Mouse (Mus musculus) neural tube, embryonic 12.5 days (tissue): ENCODE data around the gene Mustn1. TPM values are rescaled to one million over a fixed set of nuclear protein-coding genes. Genes with fewer than 3 reads are reported as not detected.

Experiments
- ATAC-seq: fragments of 200-750 bp; cut with Nextera tagmentation; 2 replicates; pipeline ENCODE4 v1.8.0; 2017; ENCODE audit warnings: low read depth, mild to moderate bottlenecking, moderate TSS enrichment, moderate library complexity; ENCODE audit not compliant: low FRiP score
- H3K27ac ChIP-seq: fragments of 300-500 bp; sonication (generic); 2 replicates; pipeline ENCODE4 v1.5.1; 2016
- H3K27me3 ChIP-seq: fragments of 300-500 bp; sonication (generic); replicated peaks from 2 replicates; pipeline ENCODE4 v1.6.1; 2016; ENCODE audit warnings: mild to moderate bottlenecking
- H3K36me3 ChIP-seq: fragments of 300-500 bp; sonication (generic); 2 replicates; pipeline ENCODE4 v1.6.1; 2016; ENCODE audit warnings: mild to moderate bottlenecking
- H3K4me1 ChIP-seq: fragments of 300-500 bp; sonication (generic); 2 replicates; pipeline ENCODE4 v1.6.1; 2016
- H3K4me2 ChIP-seq: fragments of 300-500 bp; sonication (generic); replicated peaks from 2 replicates; pipeline ENCODE4 v1.6.1; 2016; ENCODE audit warnings: mild to moderate bottlenecking
- H3K4me3 ChIP-seq: fragments of 300-500 bp; sonication (generic); 2 replicates; pipeline ENCODE4 v1.5.1; 2016
- H3K9ac ChIP-seq: fragments of 300-500 bp; sonication (generic); 2 replicates; pipeline ENCODE4 v1.6.1; 2016; ENCODE audit warnings: mild to moderate bottlenecking
- H3K9me3 ChIP-seq: fragments of 300-500 bp; sonication (generic); 2 replicates; pipeline ENCODE4 v1.6.1; 2016; ENCODE audit warnings: mild to moderate bottlenecking
- WGBS: fragments of 180-500 bp; shearing (Covaris S2); methylation state at CpG from one replicate; pipeline ENCODE4 v1.1.7; 2016; 5-methylcytosine and 5-hydroxymethylcytosine counted together
- polyA plus RNA-seq: library from polyadenylated mRNA; unstranded; fragments of >200 nt; fragmentation: Nextera tagmentation; extraction: Ambion mirVana; gene quantifications from 2 replicates; pipeline ENCODE4 v1.2.1, GENCODE M21; 2016

Gene Mustn1
- polyA plus RNA-seq: 2.5 and 3.1 TPM in 2 replicates

DNA sequence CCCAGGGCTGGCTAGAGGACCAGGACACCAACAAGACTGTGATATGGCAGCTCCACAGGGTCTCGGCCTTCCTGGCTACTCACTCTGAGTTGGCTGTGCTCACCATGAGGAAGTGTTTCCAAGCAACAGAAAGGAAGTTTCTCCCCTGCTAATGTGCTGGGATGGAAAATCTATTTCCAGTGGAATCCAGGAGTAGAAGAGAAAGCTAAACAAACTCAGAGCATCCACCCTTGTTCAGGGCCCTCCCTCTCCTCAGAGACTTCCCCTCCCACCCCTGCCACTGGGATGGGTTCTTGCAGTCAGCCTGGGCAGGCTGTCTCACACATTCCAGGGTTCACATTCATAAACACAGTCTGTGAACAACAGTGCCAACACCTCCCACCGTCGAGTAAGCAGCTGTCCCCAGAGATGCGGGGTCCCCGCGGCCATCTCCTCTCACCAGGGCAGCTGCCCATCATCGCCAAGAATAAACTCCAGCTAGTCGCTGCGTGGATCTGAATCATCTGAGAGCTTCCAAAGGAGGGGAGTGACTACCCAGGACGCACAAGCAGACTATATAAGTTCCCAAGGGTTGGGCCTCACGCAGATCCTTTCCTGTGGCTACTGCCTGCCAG is at the start of gene Mustn1:
Gene Mustn1 (plus strand): TSS at position 243 of the 614 bp plus-strand sequence.
- ATAC-seq: no peak
- Histone ChIP-seq H3K36me3 (peaks cover 18% of the 10 kb centered on the region; the same call in 1 of the 2 replicates), H3K4me3 (no peak within 1 kb of the TSS), H3K9me3 (no peaks in the 10 kb centered on the region), H3K4me2 (no peak within 1 kb of the TSS), H3K27me3 (no peaks in the 10 kb centered on the region), H3K27ac (no peak within 1 kb of the TSS), H3K9ac (no peak within 1 kb of the TSS), H3K4me1 (no peaks in the 10 kb centered on the region)
- WGBS: 72% methylated on average over 11 of the region's 11 CpGs

DNA sequence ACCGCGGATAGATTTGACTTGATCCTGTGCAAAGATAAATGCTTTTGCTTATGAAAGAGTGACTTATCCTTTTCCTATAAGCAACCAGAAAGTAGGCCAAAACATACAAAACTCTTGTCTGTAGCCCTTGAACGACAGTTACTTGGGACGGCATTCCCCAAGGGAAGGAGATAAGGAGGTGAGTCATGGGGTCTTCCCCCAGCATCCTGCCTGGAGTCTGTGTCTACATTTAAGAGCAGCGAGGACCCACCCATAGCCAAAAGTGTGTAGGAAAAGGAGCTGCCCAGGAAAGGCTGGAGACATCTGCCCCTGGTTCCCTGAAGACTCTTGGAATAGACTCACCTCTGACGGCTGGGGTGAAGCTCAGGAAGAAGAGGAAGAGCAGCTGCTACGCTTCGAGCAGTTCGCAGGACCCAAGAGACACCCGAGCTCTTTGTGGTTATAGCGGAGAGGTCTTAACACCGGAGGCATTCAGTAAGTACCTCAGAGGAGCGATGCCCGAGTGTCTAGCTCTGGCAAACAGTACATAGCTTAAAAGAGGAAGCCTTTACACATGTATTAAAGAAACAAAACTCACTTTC is 41.5 kb upstream of the Mustn1 start:
- Histone ChIP-seq H3K4me1 (no peaks in the 10 kb centered on the region), H3K9me3 (no peaks in the 10 kb centered on the region), H3K9ac (no peak overlapping the region), H3K36me3 (peaks cover 8% of the 10 kb centered on the region), H3K4me3 (no peak overlapping the region), H3K27me3 (no peaks in the 10 kb centered on the region), H3K27ac (no peak overlapping the region), H3K4me2 (no peak overlapping the region)
- no peak for ATAC-seq
- 93% methylated on average over 14 of the region's 14 CpGs for WGBS

DNA sequence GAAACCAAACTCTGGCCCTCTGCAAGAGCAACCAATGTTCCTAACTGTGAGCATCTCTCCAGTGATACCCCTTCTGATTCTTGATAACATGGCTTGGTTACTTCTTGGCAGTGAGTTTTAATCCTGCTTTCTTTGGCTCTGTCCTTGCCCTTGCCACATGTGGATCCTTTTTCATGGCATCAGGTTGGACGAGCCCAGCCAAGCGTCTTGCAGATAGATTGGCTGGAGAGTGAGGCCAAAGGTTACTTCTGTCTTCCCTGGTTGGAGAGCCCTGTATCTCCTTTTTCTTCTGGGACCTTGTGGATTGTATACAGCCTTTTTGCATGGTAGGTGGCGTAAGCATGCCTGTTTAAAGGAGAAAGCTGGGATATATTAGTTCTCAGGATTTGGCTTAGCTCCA is 35.3 kb upstream of the Mustn1 start:
- Histone ChIP-seq H3K4me3 (no peak overlapping the region), H3K27ac (no peak overlapping the region), H3K36me3 (peaks cover under 1% of the 10 kb centered on the region; the same call in 1 of the 2 replicates), H3K4me2 (no peak overlapping the region), H3K27me3 (no peaks in the 10 kb centered on the region), H3K4me1 (no peaks in the 10 kb centered on the region), H3K9me3 (no peaks in the 10 kb centered on the region), H3K9ac (no peak overlapping the region)
- WGBS: 91% methylated on average over 3 of the region's 3 CpGs
- ATAC-seq: no peak

DNA sequence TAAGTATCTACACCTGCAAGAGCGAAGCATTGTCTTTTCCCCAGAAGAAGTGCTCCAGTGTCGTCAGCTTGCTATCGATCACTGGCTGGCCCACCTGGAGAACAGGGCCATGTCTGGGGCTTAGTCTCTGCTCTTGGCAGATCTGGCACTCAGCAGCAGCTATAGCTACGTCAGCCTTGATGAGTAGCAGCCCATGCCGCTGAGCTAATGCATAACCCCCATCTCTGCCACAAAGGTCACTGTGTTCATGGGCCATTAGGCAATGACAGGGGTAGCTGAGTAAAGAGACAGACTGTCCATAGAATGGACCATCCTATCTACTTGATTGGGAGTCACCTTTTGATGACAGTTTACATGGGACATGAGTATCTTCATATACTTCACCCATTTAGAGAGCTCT is 28.5 kb upstream of the Mustn1 start:
- H3K4me2 ChIP-seq: no peak overlapping the region
- no peaks in the 10 kb centered on the region for H3K4me1 ChIP-seq
- H3K9ac ChIP-seq: no peak overlapping the region
- no peak overlapping the region for H3K27ac ChIP-seq
- ATAC-seq: no peak
- no peaks in the 10 kb centered on the region for H3K27me3 ChIP-seq
- no peaks in the 10 kb centered on the region for H3K9me3 ChIP-seq
- H3K36me3 ChIP-seq: no peaks in the 10 kb centered on the region
- H3K4me3 ChIP-seq: no peak overlapping the region
- WGBS: 79% methylated on average over 5 of the region's 5 CpGs

DNA sequence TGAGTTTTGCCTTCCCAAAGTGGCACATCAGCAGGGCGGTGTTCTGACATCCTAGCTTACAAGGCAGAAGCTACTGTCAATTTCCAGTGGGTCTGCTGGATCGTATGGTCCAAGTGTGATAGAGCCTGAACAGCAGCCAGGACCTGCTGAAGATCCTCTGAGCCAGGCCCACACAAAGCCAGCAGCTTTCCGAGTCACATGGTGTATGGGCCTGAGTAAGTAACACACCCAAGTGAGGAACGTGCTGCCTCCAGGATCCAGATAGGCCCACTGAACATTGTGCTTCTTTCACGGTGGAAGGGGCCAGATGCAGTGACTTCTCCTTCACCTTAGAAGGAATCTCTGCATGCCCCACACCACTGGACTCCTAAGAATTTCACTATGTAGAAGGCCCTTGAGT is 26.7 kb upstream of the Mustn1 start:
- Histone ChIP-seq H3K27me3 (no peaks in the 10 kb centered on the region), H3K9me3 (no peaks in the 10 kb centered on the region), H3K36me3 (no peaks in the 10 kb centered on the region), H3K9ac (no peak overlapping the region), H3K4me1 (no peaks in the 10 kb centered on the region), H3K4me2 (no peak overlapping the region), H3K27ac (no peak overlapping the region), H3K4me3 (no peak overlapping the region)
- no peak for ATAC-seq
- 93% methylated on average over 5 of the region's 5 CpGs for WGBS

DNA sequence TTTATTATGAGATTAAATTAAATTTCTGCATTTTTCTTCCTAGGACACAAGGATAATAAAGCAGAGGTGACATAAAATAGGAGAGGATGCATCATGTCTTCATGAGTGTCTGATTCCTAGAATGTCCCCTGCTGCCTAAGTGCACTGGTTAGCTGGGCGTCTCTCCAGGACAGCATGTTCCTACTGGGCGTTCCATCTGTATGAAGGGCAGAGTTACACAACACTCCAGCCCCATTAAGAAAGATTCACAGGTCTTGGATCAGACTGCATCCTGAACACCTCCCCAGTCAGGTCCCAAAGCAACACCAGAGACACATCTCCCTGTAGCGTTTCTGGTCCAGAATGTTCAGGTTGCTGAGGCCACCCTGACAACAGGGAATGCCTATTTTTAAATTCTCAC is 23.7 kb upstream of the Mustn1 start:
- no peak for ATAC-seq
- no peak overlapping the region for H3K9ac ChIP-seq
- H3K27me3 ChIP-seq: no peaks in the 10 kb centered on the region

DNA sequence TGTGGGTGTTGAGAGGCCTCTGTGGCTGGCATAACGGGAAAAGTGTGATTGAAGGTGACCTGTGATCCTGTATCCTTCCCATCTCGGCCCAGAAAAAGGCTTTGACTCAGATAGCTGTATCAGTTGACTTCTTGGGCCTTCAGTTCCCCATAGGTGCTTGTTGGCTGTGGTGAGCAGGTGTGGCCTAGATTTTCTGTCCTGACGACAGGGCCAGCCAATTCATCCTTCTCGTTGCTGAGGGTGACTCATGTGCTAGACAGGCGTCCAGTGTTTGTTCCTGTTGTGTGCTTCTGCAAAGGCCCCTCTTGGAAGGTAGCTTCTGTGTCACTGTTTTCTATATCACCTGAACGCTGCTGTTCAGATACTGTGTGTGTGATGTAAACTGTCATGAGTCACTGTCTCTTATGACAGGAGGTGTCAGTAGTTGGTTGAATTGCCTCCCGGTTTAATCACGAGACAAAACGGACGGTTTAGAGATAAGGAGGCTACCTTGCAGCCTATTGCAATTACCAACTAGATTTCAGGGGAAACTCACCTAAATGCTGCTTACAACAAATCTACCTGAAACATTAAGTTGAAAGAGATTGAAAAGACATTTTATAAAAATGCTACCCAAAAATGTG is 22.0 kb upstream of the Mustn1 start:
- no peaks in the 10 kb centered on the region for H3K9me3 ChIP-seq
- H3K4me2 ChIP-seq: no peak overlapping the region
- 91% methylated on average over 10 of the region's 10 CpGs for WGBS
- no peaks in the 10 kb centered on the region for H3K36me3 ChIP-seq
- H3K9ac ChIP-seq: no peak overlapping the region
- H3K27ac ChIP-seq: no peak overlapping the region
- no peak overlapping the region for H3K4me3 ChIP-seq
- no peaks in the 10 kb centered on the region for H3K27me3 ChIP-seq
- ATAC-seq: no peak
- no peaks in the 10 kb centered on the region for H3K4me1 ChIP-seq

More for the DNA sequence above, 23.7 kb upstream of the Mustn1 start:
- H3K4me3 ChIP-seq: no peak overlapping the region
- H3K4me2 ChIP-seq: no peak overlapping the region
- no peaks in the 10 kb centered on the region for H3K4me1 ChIP-seq
- H3K27ac ChIP-seq: no peak overlapping the region
- no peaks in the 10 kb centered on the region for H3K36me3 ChIP-seq
- WGBS: 92% methylated on average over 3 of the region's 3 CpGs
- no peaks in the 10 kb centered on the region for H3K9me3 ChIP-seq

DNA sequence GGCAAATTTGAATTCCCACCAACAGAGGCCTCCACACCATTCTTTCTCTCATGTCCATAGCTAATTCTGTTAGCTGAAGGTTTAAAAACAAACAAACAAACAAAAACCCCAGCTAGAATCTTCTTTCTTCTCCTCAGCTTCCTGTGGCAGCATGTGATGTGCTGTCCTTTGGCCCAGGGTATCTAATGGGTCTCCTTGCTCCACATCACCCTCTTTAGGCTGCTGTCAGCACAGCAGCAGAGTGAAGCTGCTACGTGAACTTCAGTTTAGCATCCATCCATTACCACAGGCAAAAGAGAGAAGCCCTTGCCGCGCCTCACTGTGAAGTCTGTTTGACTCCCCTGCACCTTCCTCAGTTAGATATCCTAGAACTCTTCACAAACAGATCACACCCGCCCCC is 21.0 kb upstream of the Mustn1 start:
- H3K4me2 ChIP-seq: no peak overlapping the region
- H3K9me3 ChIP-seq: no peaks in the 10 kb centered on the region
- 80% methylated on average over 4 of the region's 4 CpGs for WGBS
- no peak overlapping the region for H3K4me3 ChIP-seq
- no peaks in the 10 kb centered on the region for H3K4me1 ChIP-seq
- H3K9ac ChIP-seq: no peak overlapping the region
- no peak for ATAC-seq
- H3K27ac ChIP-seq: no peak overlapping the region
- no peaks in the 10 kb centered on the region for H3K27me3 ChIP-seq
- no peaks in the 10 kb centered on the region for H3K36me3 ChIP-seq

DNA sequence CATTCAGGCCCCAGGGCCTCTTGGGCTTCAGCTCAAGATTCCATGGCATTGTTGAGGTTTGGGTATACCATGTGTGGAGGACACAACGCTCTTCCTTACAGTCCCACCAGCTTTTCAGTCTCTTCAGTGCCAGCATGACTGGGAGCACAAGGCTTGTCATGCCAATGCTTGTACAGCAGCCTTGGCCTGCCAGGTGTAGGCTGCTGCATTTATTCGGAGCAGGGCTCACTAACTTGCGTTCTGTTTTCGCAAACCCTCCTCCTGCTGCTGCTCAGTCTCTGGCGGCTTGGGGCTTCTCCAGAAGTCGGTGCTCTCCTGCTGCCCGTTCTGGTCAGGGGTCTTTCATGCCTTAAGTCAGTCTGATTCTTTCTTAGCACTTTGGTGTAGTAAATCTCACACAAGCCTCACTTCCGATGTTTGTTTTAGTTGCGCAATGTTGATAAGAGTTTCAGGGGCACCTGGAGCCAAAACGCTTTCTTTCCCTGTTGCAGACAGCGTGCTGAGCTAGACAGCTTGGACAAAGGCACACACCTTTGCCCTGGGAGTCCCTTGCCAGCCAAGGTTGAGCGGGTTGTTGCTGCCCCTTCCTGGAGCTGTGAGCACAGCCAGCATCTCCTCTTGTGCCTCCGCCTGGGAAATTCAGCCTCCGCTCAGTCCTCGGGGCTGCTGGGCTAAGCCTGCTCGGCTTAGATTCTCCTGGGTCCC is 17.4 kb upstream of the Mustn1 start:
- no peak overlapping the region for H3K4me2 ChIP-seq
- H3K27me3 ChIP-seq: no peaks in the 10 kb centered on the region
- H3K4me1 ChIP-seq: no peaks in the 10 kb centered on the region
- no peak for ATAC-seq
- H3K36me3 ChIP-seq: peaks cover 10% of the 10 kb centered on the region; the same call in 1 of the 2 replicates
- no peaks in the 10 kb centered on the region for H3K9me3 ChIP-seq
- 86% methylated on average over 16 of the region's 16 CpGs for WGBS
- no peak overlapping the region for H3K27ac ChIP-seq
- H3K9ac ChIP-seq: no peak overlapping the region
- no peak overlapping the region for H3K4me3 ChIP-seq

DNA sequence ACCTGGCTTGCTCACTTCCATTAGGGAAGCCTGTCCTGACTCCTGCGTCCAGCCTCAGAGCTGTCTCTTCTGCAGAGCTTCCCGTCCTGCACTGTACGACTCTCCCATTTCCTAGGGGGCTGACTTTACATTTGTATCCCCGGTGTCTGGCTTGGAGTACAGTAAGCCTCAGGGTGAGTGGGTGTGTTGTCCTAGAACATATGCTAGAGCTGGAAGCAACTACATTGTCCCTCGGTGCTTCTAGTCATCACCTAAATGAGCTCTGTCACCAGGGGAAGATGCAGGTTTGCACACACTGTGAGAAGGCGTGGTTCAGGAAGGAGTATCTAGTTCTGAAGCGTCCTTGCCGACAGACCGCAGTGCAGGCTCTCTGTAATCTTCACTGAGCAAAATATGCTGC is 16.6 kb upstream of the Mustn1 start:
- Histone ChIP-seq H3K27ac (no peak overlapping the region), H3K27me3 (no peaks in the 10 kb centered on the region), H3K4me1 (no peaks in the 10 kb centered on the region), H3K4me2 (no peak overlapping the region), H3K4me3 (no peak overlapping the region), H3K9ac (no peak overlapping the region), H3K9me3 (no peaks in the 10 kb centered on the region), H3K36me3 (peaks cover 10% of the 10 kb centered on the region; the same call in 1 of the 2 replicates)
- 88% methylated on average over 9 of the region's 9 CpGs for WGBS
- ATAC-seq: no peak

DNA sequence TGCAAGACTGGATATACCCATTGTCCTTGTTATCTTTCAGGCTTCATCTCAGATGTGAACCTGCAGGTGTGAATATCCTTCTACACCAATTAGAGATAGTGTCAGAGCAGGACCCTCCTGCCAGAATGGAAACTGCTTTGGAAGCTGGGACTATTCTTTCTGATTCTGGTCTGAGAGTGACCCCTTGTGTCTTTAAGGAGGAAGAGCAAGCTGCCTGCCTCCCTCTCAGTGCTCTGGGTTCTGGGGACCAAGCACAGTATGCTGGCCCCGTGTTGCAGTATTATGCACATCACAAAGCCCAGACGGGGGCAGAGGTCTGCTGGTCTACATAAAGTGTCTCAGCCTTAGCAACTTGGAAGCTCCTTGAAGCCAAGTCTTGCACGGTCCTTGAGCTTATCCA is 13.7 kb upstream of the Mustn1 start:
- Histone ChIP-seq H3K9ac (no peak overlapping the region), H3K4me3 (no peak overlapping the region), H3K9me3 (no peaks in the 10 kb centered on the region), H3K27me3 (no peaks in the 10 kb centered on the region), H3K4me2 (no peak overlapping the region), H3K36me3 (peaks cover 14% of the 10 kb centered on the region; the same call in 1 of the 2 replicates), H3K4me1 (no peaks in the 10 kb centered on the region), H3K27ac (no peak overlapping the region)
- no peak for ATAC-seq
- WGBS: 68% methylated on average over 3 of the region's 3 CpGs

DNA sequence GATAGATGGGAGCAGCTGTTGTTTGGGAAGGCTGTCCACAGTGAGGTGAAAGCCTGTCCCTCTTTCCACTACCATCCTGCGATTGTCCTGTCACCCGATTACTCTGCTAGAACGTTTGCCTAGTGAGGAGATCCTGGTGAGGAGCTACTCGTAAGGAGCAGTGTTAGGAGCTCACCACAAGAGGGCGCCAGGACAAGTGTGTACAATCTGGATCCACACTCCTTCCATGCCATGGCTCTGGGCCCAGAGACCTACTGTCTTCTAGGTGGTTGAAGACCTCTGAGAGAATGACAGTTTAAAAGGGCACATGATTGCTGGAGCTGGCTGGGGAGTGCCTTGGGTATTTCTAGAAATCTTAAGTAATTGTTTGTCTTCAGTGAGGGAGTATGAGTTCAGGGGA is 12.0 kb upstream of the Mustn1 start:
- Histone ChIP-seq H3K27ac (no peak overlapping the region), H3K9ac (no peak overlapping the region), H3K4me2 (no peak overlapping the region), H3K9me3 (no peaks in the 10 kb centered on the region), H3K4me3 (no peak overlapping the region), H3K27me3 (no peaks in the 10 kb centered on the region), H3K36me3 (peaks cover 14% of the 10 kb centered on the region), H3K4me1 (no peaks in the 10 kb centered on the region)
- WGBS: 31% methylated on average over 5 of the region's 5 CpGs
- ATAC-seq: no peak
